Mouse (Mus musculus) thymus, postnatal 0 days (tissue): ENCODE results near the gene Hcst. TPM values are rescaled to one million over a fixed set of nuclear protein-coding genes. Genes with fewer than 3 reads are reported as not detected.

ENCODE experiments used
- DNase-seq: peaks from one replicate; pipeline ENCODE4 v3.0.0-alpha.2; 2015; ENCODE audit warnings: low spot score
- polyA plus RNA-seq: library from polyadenylated mRNA; unstranded; fragments of >200 nt; fragmentation: Nextera tagmentation; extraction: Ambion mirVana; gene quantifications from 2 replicates; pipeline ENCODE4 v1.2.1, GENCODE M21; 2015

Gene Hcst
- polyA plus RNA-seq, 1 experiment from 2014 or later: 139 TPM

GRCm38 (mm10) chr7:30380061-30380460 is 39.6 kb downstream of the Hcst start:
- DNase-seq: no peak

DNA sequence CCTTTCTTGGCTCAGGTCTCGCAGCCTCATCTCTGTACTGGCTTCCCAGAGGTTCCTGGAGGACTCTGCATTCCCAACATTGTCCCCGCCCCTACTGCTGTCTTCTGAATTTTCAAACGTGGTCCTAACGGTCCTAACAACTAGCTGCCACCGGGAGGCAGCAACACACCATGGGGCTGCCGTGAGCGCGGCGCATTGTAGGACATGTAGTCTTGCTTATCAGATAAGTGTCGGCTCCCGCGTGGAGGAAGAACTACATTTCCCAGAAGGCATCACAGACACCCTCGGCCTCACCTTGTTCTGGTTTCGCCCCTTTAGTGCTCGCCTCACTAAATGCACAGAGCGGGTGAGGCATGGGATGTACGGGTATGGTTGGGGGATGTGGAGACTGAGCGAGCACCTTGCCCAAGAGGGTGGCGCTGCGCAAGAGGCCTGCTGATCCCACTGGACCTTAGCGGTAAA is 46.1 kb downstream of the Hcst start:
- DNase-seq: peak; percentile 94

Other genes starting within 250 kb of the Hcst start
- gene Cox7a1, start 235.7 kb downstream of the Hcst start, polyA plus RNA-seq: 9.2 and 11.6 TPM in 2 replicates
- 66.9 and 76.2 TPM in 2 replicates for gene Capns1, start 221.0 kb downstream of the Hcst start, polyA plus RNA-seq
- gene Polr2i, start 187.9 kb downstream of the Hcst start, polyA plus RNA-seq: 134 and 137 TPM in 2 replicates
- 149 and 155 TPM in 2 replicates for gene Tbcb, start 187.6 kb downstream of the Hcst start, polyA plus RNA-seq
- 0.26 and 0.78 TPM in 2 replicates for gene Ovol3, start 184.1 kb downstream of the Hcst start, polyA plus RNA-seq
- gene Thap8, start 139.8 kb downstream of the Hcst start, polyA plus RNA-seq: 0.19 and 0.23 TPM in 2 replicates
- gene Wdr62, start 139.4 kb downstream of the Hcst start, polyA plus RNA-seq: 6.4 and 7.8 TPM in 2 replicates
- gene Clip3, start 128.1 kb downstream of the Hcst start, polyA plus RNA-seq: 1.2 and 1.9 TPM in 2 replicates
- gene Alkbh6, start 111.1 kb downstream of the Hcst start, polyA plus RNA-seq: 71.3 and 71.8 TPM in 2 replicates
- 7.6 and 9.5 TPM in 2 replicates for gene Syne4, start 105.0 kb downstream of the Hcst start, polyA plus RNA-seq
- gene E130208F15Rik, start 98.1 kb downstream of the Hcst start, polyA plus RNA-seq: 0.68 and 2.0 TPM in 2 replicates
- gene Sdhaf1, start 96.0 kb downstream of the Hcst start, polyA plus RNA-seq: 19.0 and 22.7 TPM in 2 replicates
- gene Lrfn3, start 57.1 kb downstream of the Hcst start, polyA plus RNA-seq: 0.14 and 0.18 TPM in 2 replicates
- gene Tyrobp, start 6.1 kb downstream of the Hcst start, polyA plus RNA-seq: 112 and 116 TPM in 2 replicates
- 20.2 and 20.3 TPM in 2 replicates for gene Nfkbid, start 1.9 kb upstream of the Hcst start, polyA plus RNA-seq
- 1.3 and 2.8 TPM in 2 replicates for gene Aplp1, start 25.7 kb upstream of the Hcst start, polyA plus RNA-seq
- 0.10 and 0.17 TPM in 2 replicates for gene Kirrel2, start 37.8 kb upstream of the Hcst start, polyA plus RNA-seq
- 0.29 and 0.46 TPM in 2 replicates for gene Nphs1, start 38.5 kb upstream of the Hcst start, polyA plus RNA-seq
- not detected in 2 replicates for gene Prodh2, start 73.8 kb upstream of the Hcst start, polyA plus RNA-seq
- gene Arhgap33, start 115.2 kb upstream of the Hcst start, polyA plus RNA-seq: 3.6 and 4.6 TPM in 2 replicates
- 6.9 and 7.5 TPM in 2 replicates for gene Hspb6, start 132.3 kb upstream of the Hcst start, polyA plus RNA-seq
- gene Proser3, start 132.4 kb upstream of the Hcst start, polyA plus RNA-seq: 3.6 and 5.2 TPM in 2 replicates
- gene Lin37, start 140.0 kb upstream of the Hcst start, polyA plus RNA-seq: 91.1 and 96.6 TPM in 2 replicates
- gene U2af1l4, start 143.4 kb upstream of the Hcst start, polyA plus RNA-seq: 101 and 112 TPM in 2 replicates
- gene Gm49396, start 143.5 kb upstream of the Hcst start, polyA plus RNA-seq: 8.4 and 9.8 TPM in 2 replicates
- 203 and 204 TPM in 2 replicates for gene Psenen, start 143.8 kb upstream of the Hcst start, polyA plus RNA-seq
- gene Igflr1, start 145.6 kb upstream of the Hcst start, polyA plus RNA-seq: 4.0 and 7.8 TPM in 2 replicates
- gene Kmt2b, start 168.9 kb upstream of the Hcst start, polyA plus RNA-seq: 7.2 and 9.3 TPM in 2 replicates
- gene Zbtb32, start 179.1 kb upstream of the Hcst start, polyA plus RNA-seq: 0.31 and 0.32 TPM in 2 replicates
- gene Upk1a, start 193.0 kb upstream of the Hcst start, polyA plus RNA-seq: 0.75 and 0.90 TPM in 2 replicates
- 989 and 1,078 TPM in 2 replicates for gene Cox6b1, start 206.3 kb upstream of the Hcst start, polyA plus RNA-seq
- not detected in 2 replicates for gene Etv2, start 216.0 kb upstream of the Hcst start, polyA plus RNA-seq
- 151 and 153 TPM in 2 replicates for gene Rbm42, start 230.5 kb upstream of the Hcst start, polyA plus RNA-seq
- 50.2 and 51.0 TPM in 2 replicates for gene Haus5, start 245.1 kb upstream of the Hcst start, polyA plus RNA-seq